18 mouse cellular contexts compared by ENCODE assay signal in the genomic region with DNA sequence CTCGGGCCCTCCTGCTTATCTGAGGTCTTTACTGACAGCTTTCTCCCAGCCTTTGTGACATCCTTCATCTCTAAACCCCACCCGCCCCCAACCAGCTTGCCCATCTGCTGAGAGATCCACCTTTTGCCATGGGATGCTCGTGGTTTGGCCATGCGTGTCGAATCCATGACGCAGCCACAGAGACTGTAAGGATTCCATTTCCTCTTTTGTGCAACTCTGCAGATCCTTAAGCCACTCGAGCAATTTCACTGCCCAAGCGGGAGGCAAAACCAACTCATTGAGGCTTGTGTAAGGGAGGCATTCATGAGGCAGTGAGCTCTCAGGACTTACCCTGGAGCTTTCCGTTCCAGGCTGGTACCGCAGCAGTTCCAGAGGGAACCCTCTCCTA. TPM values are rescaled to one million over a fixed set of nuclear protein-coding genes. Genes with fewer than 3 reads are reported as not detected.
DNase-seq lines count a peak whose midpoint lies in the region; ATAC-seq lines count a peak whose summit lies in the region.
"Had no signal": no experiment of that assay in that cellular context is flagged by ENCODE, and none has a peak within 500 bp of the region (broad histone marks: within the 10 kb centered on the region; RNA-seq: fewer than 3 reads in every experiment).

No protein-coding gene starts in this region.

- DNase-seq in forebrain, embryonic 10.5 days (ENCODE audit: extremely low spot score, low spot score) = no peak
- DNase-seq in lung, postnatal 25 days (ENCODE audit: low spot score) = no peak
- DNase-seq in T-cell, adult 2 months (ENCODE audit: low spot score) = no peak
- DNase-seq in layer of hippocampus, adult 9-10 months (ENCODE audit: low spot score) = no peak
- DNase-seq: layer of hippocampus, postnatal 36 days; right cerebral cortex, postnatal 25 days had no signal

- H3K27ac ChIP-seq in forebrain, embryonic 10.5 days = no peak overlapping the region
- H3K27ac ChIP-seq in forebrain, embryonic 15.5 days (replicated peaks) = no peak overlapping the region
- H3K27ac ChIP-seq in lung, embryonic 15.5 days = no peak overlapping the region
- H3K27ac ChIP-seq: midbrain, embryonic 12.5 days had no signal

- H3K4me3 ChIP-seq in forebrain, embryonic 10.5 days = peak overlapping the region; percentile 47; the same call in 1 of the 2 replicates
- no peak overlapping the region for H3K4me3 ChIP-seq in forebrain, embryonic 15.5 days
- no peak overlapping the region for H3K4me3 ChIP-seq in lung, embryonic 15.5 days

- WGBS in forebrain, embryonic 10.5 days = 59% methylated on average over 10 of the region's 10 CpGs
- 56% methylated on average over 10 of the region's 10 CpGs for WGBS in forebrain, embryonic 15.5 days
- WGBS in lung, embryonic 15.5 days = 49% methylated on average over 10 of the region's 10 CpGs

- no peaks in the 10 kb centered on the region for H3K9me3 ChIP-seq in forebrain, embryonic 10.5 days
- H3K9me3 ChIP-seq in forebrain, embryonic 15.5 days = no peaks in the 10 kb centered on the region
- no peaks in the 10 kb centered on the region for H3K9me3 ChIP-seq in lung, embryonic 15.5 days
- H3K9me3 ChIP-seq: midbrain, embryonic 12.5 days had no signal

- H3K9ac ChIP-seq in forebrain, embryonic 15.5 days (replicated peaks) = no peak overlapping the region
- H3K9ac ChIP-seq in lung, embryonic 15.5 days = no peak overlapping the region; the same call in 1 of the 2 replicates
- H3K9ac ChIP-seq: midbrain, embryonic 12.5 days had no signal

- H3K4me2 ChIP-seq in forebrain, embryonic 15.5 days (replicated peaks) = no peak overlapping the region
- H3K4me2 ChIP-seq in lung, embryonic 15.5 days = 0 out of 2 replicates have a peak overlapping the region, but pooled peaks have one; percentile 60

- peaks cover 35% of the 10 kb centered on the region for H3K4me1 ChIP-seq in forebrain, embryonic 10.5 days
- H3K4me1 ChIP-seq in forebrain, embryonic 15.5 days = peaks cover 12% of the 10 kb centered on the region; the same call in 1 of the 2 replicates
- H3K4me1 ChIP-seq in lung, embryonic 15.5 days = peaks cover 5% of the 10 kb centered on the region; the same call in 1 of the 2 replicates

- peaks cover 93% of the 10 kb centered on the region for H3K27me3 ChIP-seq in forebrain, embryonic 10.5 days (ENCODE audit: poor library complexity, severe bottlenecking)
- H3K27me3 ChIP-seq in forebrain, embryonic 15.5 days = peaks cover 41% of the 10 kb centered on the region
- peaks cover 82% of the 10 kb centered on the region for H3K27me3 ChIP-seq in lung, embryonic 15.5 days

- H3K36me3 ChIP-seq in forebrain, embryonic 10.5 days (replicated peaks) = no peaks in the 10 kb centered on the region
- H3K36me3 ChIP-seq in forebrain, embryonic 15.5 days = no peaks in the 10 kb centered on the region
- no peaks in the 10 kb centered on the region for H3K36me3 ChIP-seq in lung, embryonic 15.5 days
- H3K36me3 ChIP-seq: midbrain, embryonic 12.5 days had no signal

- no peak for ATAC-seq in forebrain, embryonic 15.5 days (replicated peaks)
- ATAC-seq in lung, embryonic 15.5 days (ENCODE audit: borderline replicate concordance, extremely low read depth, low FRiP score, low TSS enrichment) = no peak
- peak; percentile 16; the same call in 1 of the 2 replicates for ATAC-seq in common myeloid progenitor, adult 5-6 weeks (replicated peaks; ENCODE audit: low read depth, poor library complexity, severe bottlenecking)
- ATAC-seq in megakaryocyte, adult 5-6 weeks (ENCODE audit: poor library complexity, severe bottlenecking) = peak; percentile 31; the same call in 1 of the 2 replicates
- ATAC-seq: hindbrain, embryonic 16.5 days had no signal

RNA-seq across cellular contexts. Expression of gene Onecut3, which starts 15.6 kb away (rescaled TPM):
- polyA plus RNA-seq in forebrain, embryonic 10.5 days (2016; fragmentation: Nextera tagmentation; extraction: Ambion mirVana) = 0.05 and 0.07 TPM in 2 replicates
- 0.23 and 0.61 TPM in 2 replicates for polyA plus RNA-seq in forebrain, embryonic 15.5 days (2015; fragmentation: Nextera tagmentation; extraction: Ambion mirVana)
- polyA plus RNA-seq in lung, embryonic 15.5 days (2015; fragmentation: Nextera tagmentation; extraction: Ambion mirVana) = not detected in 2 replicates
- total RNA-seq in common myeloid progenitor, adult 5-6 weeks (2017) = not detected in 2 replicates
- not detected in 2 replicates for total RNA-seq in megakaryocyte, adult 5-6 weeks (2015)
- not detected in 2 replicates for total RNA-seq in megakaryocyte, adult 5-6 weeks (2017)
- total RNA-seq: ES-E14; neutrophil, adult 5-6 weeks had no signal
- polyA plus RNA-seq: erythroblast, embryonic 14.5 days; kidney, embryonic 14.5 days had no signal

RNA-seq across cellular contexts. Expression of gene Atp8b3, which starts 28.7 kb away (rescaled TPM):
- 0.51 and 0.71 TPM in 2 replicates for polyA plus RNA-seq in forebrain, embryonic 10.5 days (2016; fragmentation: Nextera tagmentation; extraction: Ambion mirVana)
- 0.23 and 0.33 TPM in 2 replicates for polyA plus RNA-seq in forebrain, embryonic 15.5 days (2015; fragmentation: Nextera tagmentation; extraction: Ambion mirVana)
- 0.05 and 0.16 TPM in 2 replicates for polyA plus RNA-seq in lung, embryonic 15.5 days (2015; fragmentation: Nextera tagmentation; extraction: Ambion mirVana)
- not detected in 2 replicates for total RNA-seq in common myeloid progenitor, adult 5-6 weeks (2017)
- not detected in 2 replicates for total RNA-seq in megakaryocyte, adult 5-6 weeks (2015)
- not detected in 2 replicates for total RNA-seq in megakaryocyte, adult 5-6 weeks (2017)
- total RNA-seq: heart, adult 8-10 months had no signal
- polyA plus RNA-seq: liver, embryonic 16.5 days had no signal

RNA-seq across cellular contexts. Expression of gene Rexo1, which starts 51.1 kb away (rescaled TPM):
- polyA plus RNA-seq in forebrain, embryonic 10.5 days (2016; fragmentation: Nextera tagmentation; extraction: Ambion mirVana) = 32.8 and 34.8 TPM in 2 replicates
- 31.3 and 32.9 TPM in 2 replicates for polyA plus RNA-seq in forebrain, embryonic 15.5 days (2015; fragmentation: Nextera tagmentation; extraction: Ambion mirVana)
- polyA plus RNA-seq in lung, embryonic 15.5 days (2015; fragmentation: Nextera tagmentation; extraction: Ambion mirVana) = 25.0 and 25.8 TPM in 2 replicates
- total RNA-seq in common myeloid progenitor, adult 5-6 weeks (2017) = 12.3 and 19.2 TPM in 2 replicates
- 35.9 and 41.5 TPM in 2 replicates for total RNA-seq in megakaryocyte, adult 5-6 weeks (2015)
- 19.4 and 19.9 TPM in 2 replicates for total RNA-seq in megakaryocyte, adult 5-6 weeks (2017)

Comparison
In these comparisons a context has a peak if more than half of its experiments do, and no peak if none do; other contexts are left out.
1. ATAC-seq: peak in common myeloid progenitor, adult 5-6 weeks (single experiment) and megakaryocyte, adult 5-6 weeks (single experiment); none in forebrain, embryonic 15.5 days (single experiment) and lung, embryonic 15.5 days (single experiment).